Mouse (Mus musculus): ENCODE data around the gene Vmn1r107. TPM values are rescaled to one million over a fixed set of nuclear protein-coding genes. Genes with fewer than 3 reads are reported as not detected.
"Not testable (repeated sequence)": the region's sequence is repeated elsewhere in the genome, so short reads cannot be mapped to it uniquely, and the experiment has no call there.

Vmn1r107 gene
- not detected in 2 replicates for polyA plus RNA-seq (2012; ENCODE audit: insufficient read depth, insufficient read length, low replicate concordance, missing spikeins)

- H3K4me3 ChIP-seq (ENCODE audit: insufficient read depth, low read depth, low read length); H3K4me1 ChIP-seq (ENCODE audit: control insufficient read depth, insufficient read depth, low read length); H3K27ac ChIP-seq (ENCODE audit: insufficient read depth, low read depth, low read length): not testable (repeated sequence)
- WGBS: no CpG with 5 or more reads among the region's 3 CpGs
These were observed at the start of gene Vmn1r107 for GRCm38 (mm10) chr7:20668618-20669017. TSS of gene Vmn1r107 (plus strand) at chr7:20668918.

GRCm38 (mm10) chr7:20703116-20703515 is 34.4 kb downstream of the Vmn1r107 start, which contains the start of gene Vmn1r111:
TSS of gene Vmn1r111 (minus strand) at chr7:20703216.
- H3K27ac ChIP-seq (ENCODE audit: insufficient read depth, low read depth, low read length); H3K4me1 ChIP-seq (ENCODE audit: control insufficient read depth, insufficient read depth, low read length); H3K4me3 ChIP-seq (ENCODE audit: insufficient read depth, low read depth, low read length): not testable (repeated sequence)
- WGBS: no CpG with 5 or more reads among the region's 2 CpGs

Other genes with a start within 250 kb of the Vmn1r107 start
- gene Vmn1r101, start 226.3 kb upstream of the Vmn1r107 start, polyA plus RNA-seq (2012; ENCODE audit: insufficient read depth, insufficient read length, low replicate concordance, missing spikeins): not detected in 2 replicates
- not detected in 2 replicates for gene Gm10670, start 194.0 kb upstream of the Vmn1r107 start, polyA plus RNA-seq (2012; ENCODE audit: insufficient read depth, insufficient read length, low replicate concordance, missing spikeins)
- not detected in 2 replicates for gene Vmn1r103, start 158.4 kb upstream of the Vmn1r107 start, polyA plus RNA-seq (2012; ENCODE audit: insufficient read depth, insufficient read length, low replicate concordance, missing spikeins)
- not detected in 2 replicates for gene Vmn1r104, start 135.1 kb upstream of the Vmn1r107 start, polyA plus RNA-seq (2012; ENCODE audit: insufficient read depth, insufficient read length, low replicate concordance, missing spikeins)
- not detected in 2 replicates for gene Gm5726, start 123.2 kb upstream of the Vmn1r107 start, polyA plus RNA-seq (2012; ENCODE audit: insufficient read depth, insufficient read length, low replicate concordance, missing spikeins)
- not detected in 2 replicates for gene Gm4141, start 92.7 kb upstream of the Vmn1r107 start, polyA plus RNA-seq (2012; ENCODE audit: insufficient read depth, insufficient read length, low replicate concordance, missing spikeins)
- not detected in 2 replicates for gene Gm4513, start 69.9 kb upstream of the Vmn1r107 start, polyA plus RNA-seq (2012; ENCODE audit: insufficient read depth, insufficient read length, low replicate concordance, missing spikeins)
- gene Vmn1r111, start 34.3 kb downstream of the Vmn1r107 start, polyA plus RNA-seq (2012; ENCODE audit: insufficient read depth, insufficient read length, low replicate concordance, missing spikeins): not detected in 2 replicates
- not detected in 2 replicates for gene Gm10668, start 61.7 kb downstream of the Vmn1r107 start, polyA plus RNA-seq (2012; ENCODE audit: insufficient read depth, insufficient read length, low replicate concordance, missing spikeins)
- gene Vmn1r112, start 102.3 kb downstream of the Vmn1r107 start, polyA plus RNA-seq (2012; ENCODE audit: insufficient read depth, insufficient read length, low replicate concordance, missing spikeins): not detected in 2 replicates
- gene Vmn1r113, start 118.4 kb downstream of the Vmn1r107 start, polyA plus RNA-seq (2012; ENCODE audit: insufficient read depth, insufficient read length, low replicate concordance, missing spikeins): not detected in 2 replicates
- not detected in 2 replicates for gene Vmn1r114, start 143.3 kb downstream of the Vmn1r107 start, polyA plus RNA-seq (2012; ENCODE audit: insufficient read depth, insufficient read length, low replicate concordance, missing spikeins)
- not detected in 2 replicates for gene Vmn1r115, start 176.1 kb downstream of the Vmn1r107 start, polyA plus RNA-seq (2012; ENCODE audit: insufficient read depth, insufficient read length, low replicate concordance, missing spikeins)
- gene Vmn1r116, start 203.3 kb downstream of the Vmn1r107 start, polyA plus RNA-seq (2012; ENCODE audit: insufficient read depth, insufficient read length, low replicate concordance, missing spikeins): not detected in 2 replicates
- gene Vmn1r117, start 215.2 kb downstream of the Vmn1r107 start, polyA plus RNA-seq (2012; ENCODE audit: insufficient read depth, insufficient read length, low replicate concordance, missing spikeins): not detected in 2 replicates
- not detected in 2 replicates for gene Vmn1r118, start 243.4 kb downstream of the Vmn1r107 start, polyA plus RNA-seq (2012; ENCODE audit: insufficient read depth, insufficient read length, low replicate concordance, missing spikeins)

Measured in olfactory bulb, adult 2 months (tissue).